Mouse (Mus musculus) lung, adult 2 months (tissue): ENCODE measurements around the gene Pla2g12a. TPM values are rescaled to one million over a fixed set of nuclear protein-coding genes. Genes with fewer than 3 reads are reported as not detected.

Source experiments
- DNase-seq: peaks from one replicate; pipeline ENCODE4 v3.0.0; 2022
- H3K4me1 ChIP-seq: fragments of 200-500 bp; 2 replicates; pipeline ENCODE4 v1.6.1; 2011; ENCODE audit warnings: low read length; ENCODE audit not compliant: control insufficient read depth, insufficient read depth
- H3K4me3 ChIP-seq: fragments of 200-500 bp; replicated peaks from 2 replicates; pipeline ENCODE3; 2011; ENCODE audit warnings: low read depth, mild to moderate bottlenecking, control low read depth, low read length; ENCODE audit errors: extremely low read depth
- CTCF ChIP-seq: fragments of 200-500 bp; IDR thresholded peaks from 2 replicates; pipeline ENCODE4 v1.5.1; 2011; ENCODE audit warnings: mild to moderate bottlenecking, low read length, control low read depth; ENCODE audit not compliant: insufficient read depth
- POLR2A ChIP-seq: fragments of 200-500 bp; IDR thresholded peaks from 2 replicates; pipeline ENCODE4 v1.6.1; 2011; ENCODE audit warnings: low read depth, mild to moderate bottlenecking, control low read depth, low read length, borderline replicate concordance; ENCODE audit errors: extremely low read depth
- WGBS: fragments of 180-500 bp; shearing (Covaris S2); methylation state at CpG from one replicate; pipeline ENCODE4 v1.1.7; 2018; 5-methylcytosine and 5-hydroxymethylcytosine counted together
- polyA plus RNA-seq: library from polyadenylated mRNA; depleted of rRNA; stranded (reverse); fragments of >200 nt; gene quantifications from 2 replicates; pipeline ENCODE4 v1.2.3, GENCODE M21; 2012

The Pla2g12a gene
- polyA plus RNA-seq, 1 experiment, result 36.4 TPM

GRCm38 (mm10) chr3:129918434-129918833 is 40.0 kb downstream of the Pla2g12a start:
- TF ChIP-seq POLR2A (no peak), CTCF (peak; percentile 77)
- WGBS, result 18% methylated on average over 13 of the region's 13 CpGs
- DNase-seq, result peak; percentile 59
- no peaks in the 10 kb centered on the region for H3K4me1 ChIP-seq
- no peak overlapping the region for H3K4me3 ChIP-seq

GRCm38 (mm10) chr3:129923581-129923980 is 45.2 kb downstream of the Pla2g12a start:
- H3K4me3 ChIP-seq, result no peak overlapping the region
- WGBS, result 88% methylated on average over 7 of the region's 7 CpGs
- no peak for DNase-seq
- H3K4me1 ChIP-seq, result no peaks in the 10 kb centered on the region
- no peak for TF ChIP-seq POLR2A
- TF ChIP-seq CTCF, result no peak

- TF ChIP-seq CTCF, result no peak
- TF ChIP-seq POLR2A, result no peak
- no peak overlapping the region for H3K4me3 ChIP-seq
- DNase-seq, result no peak
- H3K4me1 ChIP-seq, result no peaks in the 10 kb centered on the region
- 88% methylated on average over 3 of the region's 3 CpGs for WGBS
Observed at GRCm38 (mm10) chr3:129925861-129926260, 47.5 kb downstream of the Pla2g12a start.

GRCm38 (mm10) chr3:129930213-129930778 is 51.9 kb downstream of the Pla2g12a start:
- DNase-seq, result no peak
- WGBS, result 54% methylated on average over 6 of the region's 6 CpGs
- no peaks in the 10 kb centered on the region for H3K4me1 ChIP-seq
- TF ChIP-seq POLR2A (no peak), CTCF (no peak)
- no peak overlapping the region for H3K4me3 ChIP-seq

- no peak for DNase-seq
- no peak for TF ChIP-seq POLR2A
- TF ChIP-seq CTCF, result peak; percentile 22; the same call in 1 of the 2 replicates
- no peaks in the 10 kb centered on the region for H3K4me1 ChIP-seq
- 50% methylated on average over 4 of the region's 4 CpGs for WGBS
- H3K4me3 ChIP-seq, result no peak overlapping the region
Observed at GRCm38 (mm10) chr3:129932443-129932842, 54.0 kb downstream of the Pla2g12a start.

DNA sequence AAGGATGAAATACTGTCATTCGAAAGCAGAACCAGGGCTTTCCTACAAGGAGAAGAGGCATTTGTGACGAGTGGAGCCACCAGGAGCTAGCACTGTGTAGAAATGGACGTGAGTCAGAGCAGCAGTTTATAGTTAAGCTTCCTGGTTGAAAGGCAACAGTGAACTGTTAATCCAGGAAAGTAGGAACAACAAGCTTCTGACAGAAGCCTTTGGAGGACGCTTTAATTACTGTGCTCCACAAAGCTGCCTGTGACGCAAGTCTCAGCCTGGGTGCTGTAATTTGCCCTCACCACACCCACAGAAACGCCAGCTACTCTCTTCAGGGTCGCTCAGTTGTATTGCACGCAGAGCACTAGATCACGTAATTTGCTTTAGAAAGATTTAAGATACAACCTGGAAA is 58.2 kb downstream of the Pla2g12a start:
- Histone ChIP-seq H3K4me1 (no peaks in the 10 kb centered on the region), H3K4me3 (no peak overlapping the region)
- DNase-seq, result no peak
- TF ChIP-seq CTCF, result no peak
- no peak for TF ChIP-seq POLR2A
- WGBS, result 50% methylated on average over 9 of the region's 9 CpGs

DNA sequence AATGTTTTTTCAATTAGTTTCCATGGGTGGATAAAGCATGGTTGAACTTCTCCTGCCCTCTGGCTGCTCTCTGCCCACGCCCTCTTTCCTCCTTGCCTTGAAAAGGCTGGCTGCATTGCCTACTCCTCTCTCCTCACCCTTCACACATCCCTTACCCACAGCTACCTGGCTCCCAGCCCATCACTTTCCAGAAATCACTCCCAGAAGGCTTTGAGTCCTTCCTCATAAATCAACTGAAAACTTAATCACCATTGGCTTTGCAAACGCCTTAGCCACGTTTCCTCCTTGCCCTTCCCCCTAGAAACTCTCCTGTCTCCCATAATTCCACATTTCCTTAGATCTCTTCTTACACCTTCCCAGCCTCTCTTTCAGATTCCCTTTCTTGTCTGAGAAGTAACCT is 59.4 kb downstream of the Pla2g12a start:
- 30% methylated on average over 3 of the region's 3 CpGs for WGBS
- Histone ChIP-seq H3K4me3 (no peak overlapping the region), H3K4me1 (no peaks in the 10 kb centered on the region)
- TF ChIP-seq POLR2A (no peak), CTCF (no peak)
- DNase-seq, result peak; percentile 8

DNA sequence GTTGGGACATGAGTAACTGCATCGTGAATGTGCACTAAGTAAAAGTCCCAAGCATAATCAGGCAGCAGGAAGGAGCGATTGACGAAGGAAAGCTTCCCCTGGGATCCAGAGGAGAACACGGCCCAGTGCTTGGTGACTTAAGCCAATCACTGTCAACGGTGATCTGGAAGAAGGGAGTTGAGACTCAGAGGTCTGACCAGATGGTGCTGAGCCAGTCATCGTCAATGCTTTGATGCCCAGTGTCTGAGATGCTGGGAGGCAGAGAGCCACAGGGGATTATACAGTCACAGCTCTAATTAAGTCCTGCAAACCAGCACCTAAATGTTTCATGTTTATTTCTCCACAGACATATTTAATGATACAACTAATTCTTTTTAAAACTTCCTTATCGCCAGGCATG is 60.7 kb downstream of the Pla2g12a start:
- no peak overlapping the region for H3K4me3 ChIP-seq
- no peaks in the 10 kb centered on the region for H3K4me1 ChIP-seq
- 69% methylated on average over 7 of the region's 7 CpGs for WGBS
- DNase-seq, result no peak
- TF ChIP-seq POLR2A (no peak), CTCF (no peak)

GRCm38 (mm10) chr3:129940780-129941179 is 62.4 kb downstream of the Pla2g12a start:
- 93% methylated on average over 2 of the region's 2 CpGs for WGBS
- DNase-seq, result no peak

DNA sequence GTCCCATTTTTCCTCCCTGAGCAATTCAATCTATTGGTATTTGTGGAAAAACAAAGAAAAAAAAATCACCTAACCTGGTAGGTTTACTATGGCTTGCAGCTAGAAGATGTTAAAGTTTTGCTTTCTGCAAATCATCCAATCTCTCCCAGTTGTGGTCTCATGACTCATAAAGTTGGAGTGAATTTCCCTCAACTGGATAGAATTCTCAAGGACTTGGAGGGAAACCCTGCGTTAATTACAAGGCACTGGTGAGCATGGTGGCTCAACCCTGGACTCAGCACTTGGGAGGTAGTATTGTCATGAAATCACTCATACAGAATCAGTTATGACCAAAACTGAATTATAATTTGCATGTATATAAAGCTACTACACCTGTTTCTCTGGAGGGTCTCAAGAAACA is 62.9 kb downstream of the Pla2g12a start:
- 93% methylated on average over 1 of the region's 1 CpGs for WGBS
- no peak for TF ChIP-seq CTCF
- TF ChIP-seq POLR2A, result no peak
- DNase-seq, result no peak
- no peak overlapping the region for H3K4me3 ChIP-seq
- H3K4me1 ChIP-seq, result no peaks in the 10 kb centered on the region

More at GRCm38 (mm10) chr3:129940780-129941179, 62.4 kb downstream of the Pla2g12a start:
- no peaks in the 10 kb centered on the region for H3K4me1 ChIP-seq
- no peak for TF ChIP-seq CTCF
- no peak overlapping the region for H3K4me3 ChIP-seq
